Mouse (Mus musculus): ENCODE data around the gene Ush2a. TPM values are rescaled to one million over a fixed set of nuclear protein-coding genes. Genes with fewer than 3 reads are reported as not detected.

The Ush2a gene
- polyA plus RNA-seq, 1 experiment = 0.19 TPM

- Histone ChIP-seq H3K4me1 (ENCODE audit: control insufficient read depth, insufficient read depth, low read length) (no peaks in the 10 kb centered on the region), H3K4me3 (ENCODE audit: insufficient read depth, low read length) (no peak overlapping the region), H3K27ac (ENCODE audit: insufficient read depth, low read length) (no peak overlapping the region)
- TF ChIP-seq CTCF (IDR thresholded peaks at IDR 0.05; ENCODE audit: extremely low read depth, insufficient read depth, low read length) (no peak), POLR2A (IDR thresholded peaks at IDR 0.05; ENCODE audit: extremely low read depth, insufficient read depth, low read length) (no peak)
Observed at GRCm38 (mm10) chr1:188674640-188675510, 413.1 kb downstream of the Ush2a start.

DNA sequence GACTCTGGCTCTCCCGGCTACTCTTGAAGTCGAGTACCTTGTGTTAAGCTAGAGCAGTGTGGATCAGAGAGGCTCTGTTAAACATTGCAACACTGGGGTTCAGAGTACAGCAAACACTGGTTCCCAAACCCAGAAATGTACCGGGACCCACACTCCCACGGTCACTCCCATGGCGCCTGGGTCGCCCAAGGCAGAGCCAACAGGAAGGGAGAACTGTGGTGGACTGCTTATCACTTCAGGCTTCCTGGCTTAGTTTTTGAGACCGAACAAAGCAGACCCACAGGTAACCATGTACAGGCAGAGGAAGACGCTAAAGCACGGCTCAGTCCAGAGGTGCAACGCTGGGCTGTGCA is 413.7 kb downstream of the Ush2a start:
- H3K4me3 ChIP-seq (ENCODE audit: insufficient read depth, low read length) = no peak overlapping the region
- no peaks in the 10 kb centered on the region for H3K4me1 ChIP-seq (ENCODE audit: control insufficient read depth, insufficient read depth, low read length)
- no peak overlapping the region for H3K27ac ChIP-seq (ENCODE audit: insufficient read depth, low read length)
- TF ChIP-seq POLR2A (IDR thresholded peaks at IDR 0.05; ENCODE audit: extremely low read depth, insufficient read depth, low read length) (no peak), CTCF (IDR thresholded peaks at IDR 0.05; ENCODE audit: extremely low read depth, insufficient read depth, low read length) (no peak)

DNA sequence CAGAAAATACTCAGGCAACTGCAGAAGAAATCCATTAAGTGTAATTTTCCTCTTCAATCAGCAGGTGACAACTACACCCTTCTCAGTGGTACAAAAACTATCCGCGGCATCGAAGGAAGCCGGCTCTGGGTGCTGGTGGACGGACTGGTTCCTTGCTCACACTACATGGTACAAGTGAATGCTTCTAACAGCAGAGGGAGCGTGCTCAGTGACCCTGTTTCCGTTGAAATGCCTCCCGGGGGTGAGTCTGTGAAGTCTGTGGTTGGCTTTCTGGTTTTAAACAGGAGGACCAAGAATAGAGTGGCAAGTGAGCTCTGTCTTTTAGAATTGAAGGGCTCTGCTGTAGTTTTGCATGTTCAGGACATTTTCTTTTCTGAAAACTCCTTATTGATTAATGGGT is 416.4 kb downstream of the Ush2a start:
- no peaks in the 10 kb centered on the region for H3K4me1 ChIP-seq (ENCODE audit: control insufficient read depth, insufficient read depth, low read length)
- H3K27ac ChIP-seq (ENCODE audit: insufficient read depth, low read length) = no peak overlapping the region
- no peak overlapping the region for H3K4me3 ChIP-seq (ENCODE audit: insufficient read depth, low read length)
- TF ChIP-seq POLR2A (IDR thresholded peaks at IDR 0.05; ENCODE audit: extremely low read depth, insufficient read depth, low read length) (no peak), CTCF (IDR thresholded peaks at IDR 0.05; ENCODE audit: extremely low read depth, insufficient read depth, low read length) (no peak)

- H3K27ac ChIP-seq (ENCODE audit: insufficient read depth, low read length) = no peak overlapping the region
- no peak overlapping the region for H3K4me3 ChIP-seq (ENCODE audit: insufficient read depth, low read length)
- H3K4me1 ChIP-seq (ENCODE audit: control insufficient read depth, insufficient read depth, low read length) = no peaks in the 10 kb centered on the region
- TF ChIP-seq POLR2A (IDR thresholded peaks at IDR 0.05; ENCODE audit: extremely low read depth, insufficient read depth, low read length) = no peak
- no peak for TF ChIP-seq CTCF (IDR thresholded peaks at IDR 0.05; ENCODE audit: extremely low read depth, insufficient read depth, low read length)
Observed at GRCm38 (mm10) chr1:188686362-188686761, 424.5 kb downstream of the Ush2a start.

DNA sequence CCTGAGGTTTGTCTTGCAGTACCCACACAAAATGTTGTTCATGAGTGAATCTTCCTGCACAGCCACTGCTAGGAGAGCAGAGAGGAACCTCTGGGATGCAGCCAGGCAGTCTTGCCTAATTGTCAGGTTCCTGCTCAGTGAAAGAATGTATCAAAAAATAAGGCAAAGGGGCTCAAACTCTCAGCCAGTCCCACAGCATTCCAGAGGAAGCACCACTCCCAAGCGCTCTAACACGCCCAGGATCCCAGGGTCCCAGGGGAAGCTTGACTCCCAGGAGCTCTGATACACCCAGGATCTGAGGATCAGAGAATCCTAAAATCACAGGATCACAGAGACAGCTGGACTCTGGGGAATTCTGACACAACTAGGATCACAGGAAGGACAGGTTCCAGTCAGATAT is 434.5 kb downstream of the Ush2a start:
- no peak for TF ChIP-seq POLR2A (IDR thresholded peaks at IDR 0.05; ENCODE audit: extremely low read depth, insufficient read depth, low read length)
- no peak for TF ChIP-seq CTCF (IDR thresholded peaks at IDR 0.05; ENCODE audit: extremely low read depth, insufficient read depth, low read length)

GRCm38 (mm10) chr1:188708176-188708575 is 446.4 kb downstream of the Ush2a start:
- Histone ChIP-seq H3K4me1 (ENCODE audit: control insufficient read depth, insufficient read depth, low read length) (no peaks in the 10 kb centered on the region), H3K4me3 (ENCODE audit: insufficient read depth, low read length) (no peak overlapping the region), H3K27ac (ENCODE audit: insufficient read depth, low read length) (no peak overlapping the region)
- TF ChIP-seq POLR2A (IDR thresholded peaks at IDR 0.05; ENCODE audit: extremely low read depth, insufficient read depth, low read length) (no peak), CTCF (IDR thresholded peaks at IDR 0.05; ENCODE audit: extremely low read depth, insufficient read depth, low read length) (peak; percentile 17; the same call in 1 of the 2 replicates)

More for the DNA sequence above, 434.5 kb downstream of the Ush2a start:
- Histone ChIP-seq H3K4me1 (ENCODE audit: control insufficient read depth, insufficient read depth, low read length) (no peaks in the 10 kb centered on the region), H3K4me3 (ENCODE audit: insufficient read depth, low read length) (no peak overlapping the region), H3K27ac (ENCODE audit: insufficient read depth, low read length) (no peak overlapping the region)

- H3K4me1 ChIP-seq (ENCODE audit: control insufficient read depth, insufficient read depth, low read length) = no peaks in the 10 kb centered on the region
- no peak overlapping the region for H3K27ac ChIP-seq (ENCODE audit: insufficient read depth, low read length)
- TF ChIP-seq CTCF (IDR thresholded peaks at IDR 0.05; ENCODE audit: extremely low read depth, insufficient read depth, low read length) (no peak), POLR2A (IDR thresholded peaks at IDR 0.05; ENCODE audit: extremely low read depth, insufficient read depth, low read length) (no peak)
- no peak overlapping the region for H3K4me3 ChIP-seq (ENCODE audit: insufficient read depth, low read length)
Observed at GRCm38 (mm10) chr1:188708694-188709093, 446.9 kb downstream of the Ush2a start.

- no peak overlapping the region for H3K4me3 ChIP-seq (ENCODE audit: insufficient read depth, low read length)
- no peak overlapping the region for H3K27ac ChIP-seq (ENCODE audit: insufficient read depth, low read length)
- TF ChIP-seq CTCF (IDR thresholded peaks at IDR 0.05; ENCODE audit: extremely low read depth, insufficient read depth, low read length) (no peak), POLR2A (IDR thresholded peaks at IDR 0.05; ENCODE audit: extremely low read depth, insufficient read depth, low read length) (no peak)
- no peaks in the 10 kb centered on the region for H3K4me1 ChIP-seq (ENCODE audit: control insufficient read depth, insufficient read depth, low read length)
Observed at GRCm38 (mm10) chr1:188714131-188714530, 452.3 kb downstream of the Ush2a start.

DNA sequence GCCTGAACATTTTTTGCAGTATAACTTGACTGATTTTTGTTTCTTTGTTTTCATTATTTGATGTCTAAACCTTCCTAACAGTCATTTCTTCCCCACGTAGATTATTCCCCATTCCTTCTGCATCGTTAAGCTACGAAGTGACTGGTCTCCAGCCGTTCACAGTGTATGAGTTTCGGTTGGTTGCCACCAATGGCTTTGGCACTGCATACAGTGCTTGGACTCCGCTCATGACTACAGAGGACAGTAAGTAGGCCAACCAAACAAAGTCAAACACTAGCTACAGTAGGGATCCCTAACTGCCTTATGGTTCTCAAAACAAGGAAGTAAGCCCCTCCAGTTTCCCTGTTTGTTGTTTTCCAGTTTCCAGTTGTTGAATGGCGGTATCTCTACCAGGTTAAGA is 453.1 kb downstream of the Ush2a start:
- Histone ChIP-seq H3K4me1 (ENCODE audit: control insufficient read depth, insufficient read depth, low read length) (no peaks in the 10 kb centered on the region), H3K4me3 (ENCODE audit: insufficient read depth, low read length) (no peak overlapping the region), H3K27ac (ENCODE audit: insufficient read depth, low read length) (no peak overlapping the region)
- TF ChIP-seq POLR2A (IDR thresholded peaks at IDR 0.05; ENCODE audit: extremely low read depth, insufficient read depth, low read length) = no peak
- TF ChIP-seq CTCF (IDR thresholded peaks at IDR 0.05; ENCODE audit: extremely low read depth, insufficient read depth, low read length) = no peak

GRCm38 (mm10) chr1:188716886-188717285 is 455.1 kb downstream of the Ush2a start:
- no peak for TF ChIP-seq POLR2A (IDR thresholded peaks at IDR 0.05; ENCODE audit: extremely low read depth, insufficient read depth, low read length)
- TF ChIP-seq CTCF (IDR thresholded peaks at IDR 0.05; ENCODE audit: extremely low read depth, insufficient read depth, low read length) = no peak

More at GRCm38 (mm10) chr1:188716886-188717285, 455.1 kb downstream of the Ush2a start:
- Histone ChIP-seq H3K4me3 (ENCODE audit: insufficient read depth, low read length) (no peak overlapping the region), H3K4me1 (ENCODE audit: control insufficient read depth, insufficient read depth, low read length) (no peaks in the 10 kb centered on the region), H3K27ac (ENCODE audit: insufficient read depth, low read length) (no peak overlapping the region)

Data from cortical plate, adult 2 months (tissue).